Mouse (Mus musculus): Measurements from ENCODE around the gene Clstn2. TPM values are rescaled to one million over a fixed set of nuclear protein-coding genes. Genes with fewer than 3 reads are reported as not detected.
A peak's percentile ranks its signal among the peaks of the same experiment; 100 is the strongest.

Clstn2 gene
- polyA plus RNA-seq, 1 experiment from 2014 or later: 19.6 TPM

GRCm38 (mm10) chr9:97847873-97848838 lies 184.8 kb downstream of the Clstn2 start:
- 68% methylated on average over 12 of the region's 12 CpGs for WGBS
- Histone ChIP-seq H3K9me3 (ENCODE audit: control insufficient read depth, low read length) (no peaks in the 10 kb centered on the region), H3K4me1 (replicated peaks; ENCODE audit: control insufficient read depth, insufficient read depth, low read length) (no peaks in the 10 kb centered on the region), H3K36me3 (replicated peaks; ENCODE audit: control insufficient read depth, insufficient read depth) (no peaks in the 10 kb centered on the region), H3K4me3 (replicated peaks; ENCODE audit: low read length) (no peak overlapping the region), H3K9ac (no peak overlapping the region), H3K27me3 (ENCODE audit: control insufficient read depth, insufficient read depth, low read length) (no peaks in the 10 kb centered on the region), H3K4me2 (replicated peaks) (no peak overlapping the region), H3K27ac (peak overlapping the region; percentile 48)
- ATAC-seq (ENCODE audit: low FRiP score) (no peak), DNase-seq (ENCODE audit: low spot score) (no peak)

GRCm38 (mm10) chr9:97842054-97842453 lies 190.9 kb downstream of the Clstn2 start:
- H3K9me3 ChIP-seq (ENCODE audit: control insufficient read depth, low read length): no peaks in the 10 kb centered on the region
- H3K36me3 ChIP-seq (replicated peaks; ENCODE audit: control insufficient read depth, insufficient read depth): no peaks in the 10 kb centered on the region
- 73% methylated on average over 7 of the region's 7 CpGs for WGBS
- no peak overlapping the region for H3K9ac ChIP-seq
- H3K4me2 ChIP-seq (replicated peaks): no peak overlapping the region
- no peaks in the 10 kb centered on the region for H3K4me1 ChIP-seq (replicated peaks; ENCODE audit: control insufficient read depth, insufficient read depth, low read length)
- H3K27me3 ChIP-seq (ENCODE audit: control insufficient read depth, insufficient read depth, low read length): no peaks in the 10 kb centered on the region
- H3K27ac ChIP-seq: no peak overlapping the region
- no peak for DNase-seq (ENCODE audit: low spot score)
- ATAC-seq (ENCODE audit: low FRiP score): no peak
- H3K4me3 ChIP-seq (replicated peaks; ENCODE audit: low read length): no peak overlapping the region

GRCm38 (mm10) chr9:97831216-97831615 lies 201.8 kb downstream of the Clstn2 start:
- DNase-seq (ENCODE audit: low spot score): no peak
- Histone ChIP-seq H3K9ac (no peak overlapping the region), H3K27ac (no peak overlapping the region), H3K36me3 (replicated peaks; ENCODE audit: control insufficient read depth, insufficient read depth) (no peaks in the 10 kb centered on the region), H3K27me3 (ENCODE audit: control insufficient read depth, insufficient read depth, low read length) (no peaks in the 10 kb centered on the region), H3K4me1 (replicated peaks; ENCODE audit: control insufficient read depth, insufficient read depth, low read length) (peaks cover 13% of the 10 kb centered on the region; the same call in 1 of the 2 replicates), H3K9me3 (ENCODE audit: control insufficient read depth, low read length) (no peaks in the 10 kb centered on the region), H3K4me3 (replicated peaks; ENCODE audit: low read length) (no peak overlapping the region), H3K4me2 (replicated peaks) (no peak overlapping the region)
- WGBS: 90% methylated on average over 3 of the region's 3 CpGs
- ATAC-seq (ENCODE audit: low FRiP score): no peak

- no peaks in the 10 kb centered on the region for H3K27me3 ChIP-seq (ENCODE audit: control insufficient read depth, insufficient read depth, low read length)
- H3K27ac ChIP-seq: no peak overlapping the region
- no peak for ATAC-seq (ENCODE audit: low FRiP score)
- H3K36me3 ChIP-seq (replicated peaks; ENCODE audit: control insufficient read depth, insufficient read depth): no peaks in the 10 kb centered on the region
- DNase-seq (ENCODE audit: low spot score): no peak
- no peaks in the 10 kb centered on the region for H3K9me3 ChIP-seq (ENCODE audit: control insufficient read depth, low read length)
- H3K4me1 ChIP-seq (replicated peaks; ENCODE audit: control insufficient read depth, insufficient read depth, low read length): peaks cover 19% of the 10 kb centered on the region; the same call in 1 of the 2 replicates
- H3K9ac ChIP-seq: no peak overlapping the region
- no peak overlapping the region for H3K4me3 ChIP-seq (replicated peaks; ENCODE audit: low read length)
- 87% methylated on average over 2 of the region's 2 CpGs for WGBS
- no peak overlapping the region for H3K4me2 ChIP-seq (replicated peaks)
Measured at GRCm38 (mm10) chr9:97829919-97830318, 203.1 kb downstream of the Clstn2 start.

- peak; percentile 81 for ATAC-seq (ENCODE audit: low FRiP score)
- H3K27me3 ChIP-seq (ENCODE audit: control insufficient read depth, insufficient read depth, low read length): no peaks in the 10 kb centered on the region
- no peaks in the 10 kb centered on the region for H3K9me3 ChIP-seq (ENCODE audit: control insufficient read depth, low read length)
- no peak overlapping the region for H3K27ac ChIP-seq
- WGBS: 42% methylated on average over 10 of the region's 10 CpGs
- DNase-seq (ENCODE audit: low spot score): no peak
- no peak overlapping the region for H3K9ac ChIP-seq
- peaks cover 19% of the 10 kb centered on the region; the same call in 1 of the 2 replicates for H3K4me1 ChIP-seq (replicated peaks; ENCODE audit: control insufficient read depth, insufficient read depth, low read length)
- H3K4me2 ChIP-seq (replicated peaks): no peak overlapping the region
- H3K4me3 ChIP-seq (replicated peaks; ENCODE audit: low read length): no peak overlapping the region
- no peaks in the 10 kb centered on the region for H3K36me3 ChIP-seq (replicated peaks; ENCODE audit: control insufficient read depth, insufficient read depth)
Measured at GRCm38 (mm10) chr9:97827689-97828088, 205.3 kb downstream of the Clstn2 start.

GRCm38 (mm10) chr9:97826077-97826947 lies 206.7 kb downstream of the Clstn2 start:
- Histone ChIP-seq H3K4me3 (replicated peaks; ENCODE audit: low read length) (no peak overlapping the region), H3K27me3 (ENCODE audit: control insufficient read depth, insufficient read depth, low read length) (no peaks in the 10 kb centered on the region), H3K36me3 (replicated peaks; ENCODE audit: control insufficient read depth, insufficient read depth) (no peaks in the 10 kb centered on the region), H3K4me2 (replicated peaks) (no peak overlapping the region), H3K4me1 (replicated peaks; ENCODE audit: control insufficient read depth, insufficient read depth, low read length) (peaks cover 19% of the 10 kb centered on the region; the same call in 1 of the 2 replicates), H3K27ac (no peak overlapping the region), H3K9me3 (ENCODE audit: control insufficient read depth, low read length) (no peaks in the 10 kb centered on the region), H3K9ac (no peak overlapping the region)
- 57% methylated on average over 16 of the region's 16 CpGs for WGBS
- DNase-seq (ENCODE audit: low spot score) (no peak), ATAC-seq (ENCODE audit: low FRiP score) (no peak)

- no peak overlapping the region for H3K4me2 ChIP-seq (replicated peaks)
- ATAC-seq (ENCODE audit: low FRiP score) (no peak), DNase-seq (ENCODE audit: low spot score) (no peak)
- no peaks in the 10 kb centered on the region for H3K27me3 ChIP-seq (ENCODE audit: control insufficient read depth, insufficient read depth, low read length)
- no peak overlapping the region for H3K9ac ChIP-seq
- no peaks in the 10 kb centered on the region for H3K4me1 ChIP-seq (replicated peaks; ENCODE audit: control insufficient read depth, insufficient read depth, low read length)
- WGBS: 90% methylated on average over 4 of the region's 4 CpGs
- H3K4me3 ChIP-seq (replicated peaks; ENCODE audit: low read length): no peak overlapping the region
- H3K27ac ChIP-seq: no peak overlapping the region
- H3K36me3 ChIP-seq (replicated peaks; ENCODE audit: control insufficient read depth, insufficient read depth): no peaks in the 10 kb centered on the region
- H3K9me3 ChIP-seq (ENCODE audit: control insufficient read depth, low read length): no peaks in the 10 kb centered on the region
Measured at GRCm38 (mm10) chr9:97817116-97817515, 215.9 kb downstream of the Clstn2 start.

- H3K27ac ChIP-seq: no peak overlapping the region
- H3K4me3 ChIP-seq (replicated peaks; ENCODE audit: low read length): no peak overlapping the region
- WGBS: 50% methylated on average over 3 of the region's 3 CpGs
- ATAC-seq (ENCODE audit: low FRiP score) (no peak), DNase-seq (ENCODE audit: low spot score) (no peak)
- no peaks in the 10 kb centered on the region for H3K4me1 ChIP-seq (replicated peaks; ENCODE audit: control insufficient read depth, insufficient read depth, low read length)
- H3K4me2 ChIP-seq (replicated peaks): no peak overlapping the region
- no peaks in the 10 kb centered on the region for H3K9me3 ChIP-seq (ENCODE audit: control insufficient read depth, low read length)
- H3K36me3 ChIP-seq (replicated peaks; ENCODE audit: control insufficient read depth, insufficient read depth): no peaks in the 10 kb centered on the region
- H3K27me3 ChIP-seq (ENCODE audit: control insufficient read depth, insufficient read depth, low read length): no peaks in the 10 kb centered on the region
- H3K9ac ChIP-seq: no peak overlapping the region
Measured at GRCm38 (mm10) chr9:97816143-97816805, 216.7 kb downstream of the Clstn2 start.

GRCm38 (mm10) chr9:97813157-97813556 lies 219.8 kb downstream of the Clstn2 start:
- 46% methylated on average over 3 of the region's 3 CpGs for WGBS
- no peak for ATAC-seq (ENCODE audit: low FRiP score)
- H3K4me2 ChIP-seq (replicated peaks): no peak overlapping the region

More at GRCm38 (mm10) chr9:97813157-97813556, 219.8 kb downstream of the Clstn2 start:
- DNase-seq (ENCODE audit: low spot score): no peak
- H3K4me1 ChIP-seq (replicated peaks; ENCODE audit: control insufficient read depth, insufficient read depth, low read length): no peaks in the 10 kb centered on the region
- no peak overlapping the region for H3K27ac ChIP-seq
- no peaks in the 10 kb centered on the region for H3K27me3 ChIP-seq (ENCODE audit: control insufficient read depth, insufficient read depth, low read length)
- H3K9me3 ChIP-seq (ENCODE audit: control insufficient read depth, low read length): no peaks in the 10 kb centered on the region
- H3K4me3 ChIP-seq (replicated peaks; ENCODE audit: low read length): no peak overlapping the region
- no peaks in the 10 kb centered on the region for H3K36me3 ChIP-seq (replicated peaks; ENCODE audit: control insufficient read depth, insufficient read depth)
- no peak overlapping the region for H3K9ac ChIP-seq

Measured in hindbrain, embryonic 14.5 days (tissue).